Mouse (Mus musculus): ENCODE data around the gene Vstm4. TPM values are rescaled to one million over a fixed set of nuclear protein-coding genes. Genes with fewer than 3 reads are reported as not detected.
A peak's percentile ranks its signal among the peaks of the same experiment; 100 is the strongest.

Vstm4 gene
- polyA plus RNA-seq, 1 experiment from 2014 or later: 6.4 TPM

DNA sequence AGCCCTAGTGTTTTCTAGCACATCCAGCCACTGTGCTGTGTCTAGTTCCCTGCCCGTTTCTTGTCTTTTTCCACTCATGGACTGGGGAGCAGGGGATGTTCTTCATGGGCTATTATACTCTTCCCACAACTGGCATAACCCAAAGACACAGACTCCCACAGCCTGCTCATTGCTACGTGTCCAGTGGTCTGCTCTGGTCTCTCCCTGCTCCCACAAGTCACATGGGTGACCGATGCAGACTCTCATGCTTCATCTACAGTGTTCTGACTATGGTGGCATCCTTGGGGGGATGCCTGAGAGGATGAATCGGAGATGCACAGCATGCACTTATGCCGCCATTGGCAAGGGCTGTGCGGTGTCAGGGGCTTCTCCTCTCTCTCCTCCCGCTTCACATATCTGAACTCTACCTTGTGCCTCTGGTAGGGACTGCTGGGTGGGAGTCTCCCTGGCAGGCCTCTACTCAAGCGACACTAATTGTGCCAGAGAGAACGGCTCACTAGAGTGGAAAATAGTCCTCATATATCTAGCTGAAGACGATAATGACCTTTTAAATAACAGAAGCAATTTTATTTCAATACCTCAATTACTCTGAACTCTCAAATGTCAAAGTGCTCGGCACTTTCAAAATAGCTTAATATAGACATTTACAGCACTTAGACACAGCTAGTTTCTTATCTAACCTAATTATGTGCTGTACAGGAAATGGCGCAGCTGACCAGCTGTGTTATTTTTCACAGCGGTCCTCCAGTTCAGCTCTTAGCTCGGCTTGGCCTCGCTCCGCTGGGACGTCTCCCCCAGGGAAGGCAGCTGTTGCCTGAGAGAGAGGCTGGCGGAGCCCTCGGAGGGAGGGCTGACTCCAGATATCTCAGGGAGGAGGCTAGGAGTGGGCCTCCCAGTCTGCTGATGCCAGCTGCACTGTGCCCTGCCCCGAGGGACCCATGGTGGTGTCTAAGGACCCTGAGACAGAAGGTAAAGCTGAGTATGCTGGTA, 94.1 kb downstream of the Vstm4 start:
- Histone ChIP-seq H3K27ac (ENCODE audit: low read length) (no peak overlapping the region), H3K36me3 (ENCODE audit: control insufficient read depth, insufficient read depth) (no peaks in the 10 kb centered on the region), H3K9ac (ENCODE audit: low read depth, low read length) (no peak overlapping the region), H3K4me2 (ENCODE audit: low read depth, low read length) (no peak overlapping the region), H3K4me3 (ENCODE audit: low read depth, low read length) (no peak overlapping the region), H3K27me3 (ENCODE audit: control insufficient read depth, insufficient read depth, low read depth, low read length) (no peaks in the 10 kb centered on the region), H3K4me1 (ENCODE audit: control insufficient read depth, low read depth, low read length) (no peaks in the 10 kb centered on the region), H3K9me3 (replicated peaks; ENCODE audit: control insufficient read depth, low read length) (no peaks in the 10 kb centered on the region)
- 51% methylated on average over 20 of the region's 20 CpGs for WGBS (ENCODE audit: insufficient replicate concordance)
- 0 out of 2 replicates have a peak, but pooled peaks have one; percentile 19 for ATAC-seq (ENCODE audit: low read depth)

GRCm38 (mm10) chr14:32956486-32956885, 99.9 kb downstream of the Vstm4 start:
- no peaks in the 10 kb centered on the region for H3K9me3 ChIP-seq (replicated peaks; ENCODE audit: control insufficient read depth, low read length)
- no peaks in the 10 kb centered on the region for H3K27me3 ChIP-seq (ENCODE audit: control insufficient read depth, insufficient read depth, low read depth, low read length)
- H3K27ac ChIP-seq (ENCODE audit: low read length): no peak overlapping the region
- H3K4me2 ChIP-seq (ENCODE audit: low read depth, low read length): no peak overlapping the region
- ATAC-seq (ENCODE audit: low read depth): no peak
- no peak overlapping the region for H3K9ac ChIP-seq (ENCODE audit: low read depth, low read length)
- H3K4me1 ChIP-seq (ENCODE audit: control insufficient read depth, low read depth, low read length): no peaks in the 10 kb centered on the region
- no peaks in the 10 kb centered on the region for H3K36me3 ChIP-seq (ENCODE audit: control insufficient read depth, insufficient read depth)
- no peak overlapping the region for H3K4me3 ChIP-seq (ENCODE audit: low read depth, low read length)
- 56% methylated on average over 8 of the region's 8 CpGs for WGBS (ENCODE audit: insufficient replicate concordance)

DNA sequence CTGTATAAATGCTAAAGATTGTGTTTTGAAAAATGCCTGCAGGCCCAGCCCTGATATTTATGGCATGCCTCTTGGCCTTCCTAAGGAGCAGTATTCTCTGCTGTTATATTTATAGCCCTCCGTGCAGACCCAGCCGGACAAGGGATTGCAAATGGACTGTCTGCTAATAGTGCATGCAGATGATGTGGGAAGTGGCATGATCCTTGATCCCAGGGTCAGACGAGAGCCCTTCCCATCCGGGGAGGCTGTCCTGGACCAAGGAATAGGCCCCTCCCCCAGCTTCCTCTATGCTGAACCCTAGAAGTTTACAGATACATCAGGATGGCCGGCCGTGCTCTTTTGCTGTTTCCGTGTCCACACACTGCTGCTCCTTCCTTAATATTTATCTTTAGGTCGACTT, 102.1 kb downstream of the Vstm4 start:
- ATAC-seq (ENCODE audit: low read depth): peak; percentile 21; the same call in 1 of the 2 replicates
- Histone ChIP-seq H3K9me3 (replicated peaks; ENCODE audit: control insufficient read depth, low read length) (no peaks in the 10 kb centered on the region), H3K4me1 (ENCODE audit: control insufficient read depth, low read depth, low read length) (no peaks in the 10 kb centered on the region), H3K36me3 (ENCODE audit: control insufficient read depth, insufficient read depth) (no peaks in the 10 kb centered on the region), H3K4me3 (ENCODE audit: low read depth, low read length) (no peak overlapping the region), H3K9ac (ENCODE audit: low read depth, low read length) (no peak overlapping the region), H3K4me2 (ENCODE audit: low read depth, low read length) (no peak overlapping the region), H3K27ac (ENCODE audit: low read length) (no peak overlapping the region), H3K27me3 (ENCODE audit: control insufficient read depth, insufficient read depth, low read depth, low read length) (no peaks in the 10 kb centered on the region)
- WGBS (ENCODE audit: insufficient replicate concordance): 53% methylated on average over 8 of the region's 8 CpGs

- ATAC-seq (ENCODE audit: low read depth): no peak
These were observed 103.9 kb downstream of the Vstm4 start for GRCm38 (mm10) chr14:32960481-32960880.

GRCm38 (mm10) chr14:32964742-32965141, 108.2 kb downstream of the Vstm4 start:
- ATAC-seq (ENCODE audit: low read depth): no peak
- H3K4me1 ChIP-seq (ENCODE audit: control insufficient read depth, low read depth, low read length): no peaks in the 10 kb centered on the region
- no peaks in the 10 kb centered on the region for H3K36me3 ChIP-seq (ENCODE audit: control insufficient read depth, insufficient read depth)
- no peak overlapping the region for H3K27ac ChIP-seq (ENCODE audit: low read length)
- no peak overlapping the region for H3K4me2 ChIP-seq (ENCODE audit: low read depth, low read length)
- WGBS (ENCODE audit: insufficient replicate concordance): 73% methylated on average over 10 of the region's 10 CpGs
- H3K9ac ChIP-seq (ENCODE audit: low read depth, low read length): no peak overlapping the region
- no peaks in the 10 kb centered on the region for H3K27me3 ChIP-seq (ENCODE audit: control insufficient read depth, insufficient read depth, low read depth, low read length)
- no peak overlapping the region for H3K4me3 ChIP-seq (ENCODE audit: low read depth, low read length)
- H3K9me3 ChIP-seq (replicated peaks; ENCODE audit: control insufficient read depth, low read length): no peaks in the 10 kb centered on the region

More at GRCm38 (mm10) chr14:32960481-32960880, 103.9 kb downstream of the Vstm4 start:
- no peak overlapping the region for H3K27ac ChIP-seq (ENCODE audit: low read length)
- WGBS (ENCODE audit: insufficient replicate concordance): 35% methylated on average over 5 of the region's 5 CpGs
- H3K27me3 ChIP-seq (ENCODE audit: control insufficient read depth, insufficient read depth, low read depth, low read length): no peaks in the 10 kb centered on the region
- H3K36me3 ChIP-seq (ENCODE audit: control insufficient read depth, insufficient read depth): no peaks in the 10 kb centered on the region
- no peak overlapping the region for H3K4me3 ChIP-seq (ENCODE audit: low read depth, low read length)
- no peaks in the 10 kb centered on the region for H3K4me1 ChIP-seq (ENCODE audit: control insufficient read depth, low read depth, low read length)
- H3K4me2 ChIP-seq (ENCODE audit: low read depth, low read length): no peak overlapping the region
- H3K9ac ChIP-seq (ENCODE audit: low read depth, low read length): no peak overlapping the region
- H3K9me3 ChIP-seq (replicated peaks; ENCODE audit: control insufficient read depth, low read length): no peaks in the 10 kb centered on the region

DNA sequence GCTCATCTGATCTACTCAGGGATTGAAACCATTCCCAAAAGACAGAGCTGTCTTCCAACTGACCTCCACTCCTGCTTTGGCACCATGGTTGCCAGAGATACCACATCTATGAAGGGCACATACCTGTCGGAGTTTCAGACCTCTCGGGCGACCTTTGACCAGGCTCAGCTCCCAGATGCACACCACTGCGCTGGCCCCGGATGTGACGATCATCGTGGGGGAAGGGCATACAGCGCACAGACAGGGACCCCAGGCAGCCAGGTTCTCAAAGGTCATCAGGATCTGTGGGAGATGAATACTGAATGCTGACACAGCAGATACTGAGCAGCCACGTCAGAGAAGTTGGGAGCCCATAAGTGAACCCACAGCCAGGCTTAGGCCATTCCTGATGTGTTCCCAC, 114.1 kb downstream of the Vstm4 start:
- Histone ChIP-seq H3K27me3 (ENCODE audit: control insufficient read depth, insufficient read depth, low read depth, low read length) (no peaks in the 10 kb centered on the region), H3K9ac (ENCODE audit: low read depth, low read length) (no peak overlapping the region), H3K4me2 (ENCODE audit: low read depth, low read length) (no peak overlapping the region), H3K27ac (ENCODE audit: low read length) (no peak overlapping the region), H3K4me1 (ENCODE audit: control insufficient read depth, low read depth, low read length) (no peaks in the 10 kb centered on the region), H3K36me3 (ENCODE audit: control insufficient read depth, insufficient read depth) (no peaks in the 10 kb centered on the region), H3K9me3 (replicated peaks; ENCODE audit: control insufficient read depth, low read length) (no peaks in the 10 kb centered on the region), H3K4me3 (ENCODE audit: low read depth, low read length) (no peak overlapping the region)
- peak; percentile 47 for ATAC-seq (ENCODE audit: low read depth)
- WGBS (ENCODE audit: insufficient replicate concordance): 67% methylated on average over 9 of the region's 9 CpGs

DNA sequence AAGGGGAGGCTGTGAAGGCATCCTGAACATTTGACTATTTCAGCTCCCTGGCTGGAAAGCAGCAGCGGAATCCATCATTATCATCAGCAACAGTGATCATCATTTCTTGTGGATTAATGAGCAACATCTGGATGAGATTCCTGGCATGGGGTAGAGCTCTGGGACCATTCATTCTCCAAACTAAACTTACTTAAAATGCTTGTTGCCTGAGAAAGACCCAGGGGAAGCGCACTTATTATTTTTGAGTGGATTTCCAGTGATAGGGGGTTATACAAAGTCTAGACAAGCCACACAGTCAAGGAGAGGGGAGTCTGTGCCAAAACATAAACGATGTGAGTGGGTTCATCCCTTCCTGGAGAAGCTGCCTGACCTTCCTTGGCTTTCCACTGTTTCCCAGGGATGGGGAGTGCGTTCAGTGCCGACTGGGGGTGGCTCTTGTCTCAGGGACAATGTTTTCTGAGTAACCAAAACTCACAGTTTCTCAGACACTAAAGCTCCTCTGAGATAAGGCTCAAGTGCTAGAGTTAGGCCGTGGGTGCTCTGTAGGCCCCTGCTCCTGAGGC, 127.7 kb downstream of the Vstm4 start:
- no peak for ATAC-seq (ENCODE audit: low read depth)
- Histone ChIP-seq H3K4me2 (ENCODE audit: low read depth, low read length) (no peak overlapping the region), H3K9ac (ENCODE audit: low read depth, low read length) (no peak overlapping the region), H3K4me3 (ENCODE audit: low read depth, low read length) (no peak overlapping the region), H3K27ac (ENCODE audit: low read length) (no peak overlapping the region), H3K27me3 (ENCODE audit: control insufficient read depth, insufficient read depth, low read depth, low read length) (no peaks in the 10 kb centered on the region), H3K36me3 (ENCODE audit: control insufficient read depth, insufficient read depth) (no peaks in the 10 kb centered on the region), H3K4me1 (ENCODE audit: control insufficient read depth, low read depth, low read length) (no peaks in the 10 kb centered on the region), H3K9me3 (replicated peaks; ENCODE audit: control insufficient read depth, low read length) (no peaks in the 10 kb centered on the region)
- WGBS (ENCODE audit: insufficient replicate concordance): 57% methylated on average over 6 of the region's 6 CpGs

- no peak overlapping the region for H3K27ac ChIP-seq (ENCODE audit: low read length)
- no peak for ATAC-seq (ENCODE audit: low read depth)
- H3K4me3 ChIP-seq (ENCODE audit: low read depth, low read length): no peak overlapping the region
- H3K9ac ChIP-seq (ENCODE audit: low read depth, low read length): no peak overlapping the region
- H3K27me3 ChIP-seq (ENCODE audit: control insufficient read depth, insufficient read depth, low read depth, low read length): no peaks in the 10 kb centered on the region
- 45% methylated on average over 4 of the region's 4 CpGs for WGBS (ENCODE audit: insufficient replicate concordance)
- H3K4me2 ChIP-seq (ENCODE audit: low read depth, low read length): no peak overlapping the region
- H3K9me3 ChIP-seq (replicated peaks; ENCODE audit: control insufficient read depth, low read length): no peaks in the 10 kb centered on the region
- no peaks in the 10 kb centered on the region for H3K4me1 ChIP-seq (ENCODE audit: control insufficient read depth, low read depth, low read length)
- no peaks in the 10 kb centered on the region for H3K36me3 ChIP-seq (ENCODE audit: control insufficient read depth, insufficient read depth)
These were observed 130.1 kb downstream of the Vstm4 start for GRCm38 (mm10) chr14:32986659-32987058.
